Mouse (Mus musculus) thymus, adult 2 months (tissue): ENCODE measurements around the gene Ufc1.

ENCODE experiments used
- CTCF ChIP-seq: fragments of 200-500 bp; IDR thresholded peaks from 2 replicates; pipeline ENCODE4 v1.5.1; 2012; ENCODE audit warnings: mild to moderate bottlenecking, control low read depth, low read length, moderate library complexity, borderline replicate concordance; ENCODE audit not compliant: control insufficient read depth, poor library complexity, insufficient read depth; ENCODE audit errors: extremely low read depth
- POLR2A ChIP-seq: fragments of 200-500 bp; IDR thresholded peaks from 2 replicates; pipeline ENCODE4 v1.6.1; 2012; ENCODE audit warnings: mild to moderate bottlenecking, low read length, control low read depth, moderate library complexity; ENCODE audit not compliant: control insufficient read depth, poor library complexity, insufficient read depth; ENCODE audit errors: extremely low read depth

DNA sequence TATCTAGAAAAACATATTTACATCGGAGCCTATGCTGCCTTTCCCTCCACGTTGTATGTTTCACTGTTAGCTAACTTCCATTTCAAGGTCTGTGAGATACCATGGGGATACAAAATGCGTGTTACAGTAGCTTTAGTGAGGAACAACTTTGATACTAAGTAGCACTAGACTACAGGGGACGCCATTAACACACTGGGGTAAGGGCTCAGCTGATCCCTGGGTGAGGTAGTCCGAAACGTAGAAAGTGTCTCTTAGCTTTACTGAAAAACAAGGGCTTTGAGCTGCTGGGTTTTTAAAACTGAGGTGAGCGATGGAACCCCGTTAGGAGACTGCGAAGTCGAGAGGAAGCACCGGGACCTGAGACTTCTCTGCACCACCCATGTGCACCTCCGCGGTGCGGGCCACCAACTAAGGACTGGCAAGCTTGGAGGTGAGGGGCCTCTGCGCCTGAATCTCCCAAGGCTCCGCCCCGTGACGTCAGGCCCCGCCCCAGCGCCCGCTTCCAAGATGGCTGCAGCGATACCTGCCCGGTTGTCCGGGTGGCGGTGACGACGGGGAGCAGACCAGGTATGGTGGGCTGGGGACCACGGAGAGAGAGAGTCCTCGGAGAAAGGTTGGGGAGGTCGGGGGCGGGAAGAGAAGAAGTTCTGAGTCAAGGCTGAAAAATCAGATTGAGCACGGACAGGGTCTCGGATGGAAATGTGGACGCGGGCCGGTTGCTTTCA is 24.8 kb downstream of the Ufc1 start, which contains the start of gene B4galt3:
- TF ChIP-seq CTCF (peak; percentile 37; the same call in 1 of the 2 replicates), POLR2A (peak; percentile 96)
